Mouse (Mus musculus): Measurements from ENCODE around the gene Ripor3. TPM values are rescaled to one million over a fixed set of nuclear protein-coding genes. Genes with fewer than 3 reads are reported as not detected.

Ripor3 gene
- polyA plus RNA-seq, 1 experiment from 2014 or later: 3.0 TPM

DNA sequence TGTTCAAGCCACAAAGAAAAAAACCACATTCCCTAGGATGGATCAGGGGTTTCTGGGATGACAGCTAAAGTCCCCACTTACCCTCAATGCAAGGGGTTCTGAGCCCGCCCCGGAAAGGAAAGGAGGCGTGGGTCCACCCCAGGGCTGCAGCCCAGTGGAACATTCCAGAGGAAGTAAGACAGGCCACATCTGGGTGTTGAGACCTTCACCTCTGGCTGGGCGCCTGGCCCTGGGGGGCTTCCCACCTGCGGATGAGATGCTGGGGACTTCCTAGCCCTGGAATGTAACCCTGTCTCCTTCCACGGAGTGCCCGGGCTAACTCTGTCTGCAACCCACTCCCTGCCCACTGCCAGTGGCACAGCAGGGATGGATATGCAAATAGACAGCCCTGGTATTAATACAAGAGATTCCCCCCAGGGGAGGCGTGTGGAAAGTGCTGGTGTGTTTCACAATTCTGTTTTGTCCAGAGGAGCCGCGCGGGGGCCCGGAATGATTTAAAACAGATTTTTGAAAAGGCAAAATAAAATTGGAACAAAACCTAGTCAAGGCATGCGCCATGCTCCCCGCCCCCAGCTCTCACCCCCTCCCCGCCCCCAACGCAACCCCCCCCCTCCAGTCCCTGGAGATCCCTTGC is 38.7 kb upstream of the Ripor3 start:
- WGBS: 29% methylated on average over 16 of the region's 16 CpGs
- Histone ChIP-seq H3K36me3 (ENCODE audit: control insufficient read depth, insufficient read depth, low read length) (no peaks in the 10 kb centered on the region), H3K9ac (ENCODE audit: low read length) (no peak overlapping the region), H3K9me3 (ENCODE audit: control insufficient read depth, low read length) (no peaks in the 10 kb centered on the region), H3K27me3 (ENCODE audit: control insufficient read depth, insufficient read depth, low read length) (no peaks in the 10 kb centered on the region), H3K4me2 (replicated peaks; ENCODE audit: low read depth) (peak overlapping the region; percentile 88), H3K4me3 (ENCODE audit: low read depth, low read length) (peak overlapping the region; percentile 48), H3K4me1 (replicated peaks; ENCODE audit: control insufficient read depth, insufficient read depth) (0 out of 2 replicates have a peak, but pooled peaks cover 6% of the 10 kb centered on the region), H3K27ac (replicated peaks) (no peak overlapping the region)
- DNase-seq (ENCODE audit: low spot score) (peak; percentile 23), ATAC-seq (ENCODE audit: low FRiP score, low TSS enrichment) (no peak)
- no peak for TF ChIP-seq EP300 (optimal IDR thresholded peaks at IDR 0.05)
- TF ChIP-seq CTCF (IDR thresholded peaks at IDR 0.05; ENCODE audit: low read depth): no peak

DNA sequence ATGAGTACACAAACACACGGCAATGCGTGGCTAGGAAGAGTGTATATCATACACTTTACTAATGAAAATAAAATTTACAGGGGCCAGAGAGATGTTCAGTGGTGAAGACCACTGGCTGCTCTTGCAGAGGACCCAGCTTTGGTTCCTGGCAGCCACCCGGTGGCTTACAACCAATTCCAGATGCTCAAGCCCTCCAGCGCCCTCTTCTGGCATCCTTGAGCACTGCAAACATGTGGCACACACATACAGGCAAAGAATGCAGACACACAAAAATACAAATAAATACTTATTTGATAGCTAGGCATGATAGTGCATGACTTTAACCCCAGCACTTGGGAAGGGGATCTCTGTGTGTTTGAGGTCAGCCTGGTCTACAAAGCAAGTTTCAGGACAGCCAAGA is 36.0 kb upstream of the Ripor3 start:
- Histone ChIP-seq H3K4me1 (replicated peaks; ENCODE audit: control insufficient read depth, insufficient read depth) (0 out of 2 replicates have a peak, but pooled peaks cover 6% of the 10 kb centered on the region), H3K27ac (replicated peaks) (peak overlapping the region; percentile 74), H3K4me2 (replicated peaks; ENCODE audit: low read depth) (no peak overlapping the region), H3K36me3 (ENCODE audit: control insufficient read depth, insufficient read depth, low read length) (no peaks in the 10 kb centered on the region), H3K9ac (ENCODE audit: low read length) (no peak overlapping the region), H3K4me3 (ENCODE audit: low read depth, low read length) (no peak overlapping the region), H3K27me3 (ENCODE audit: control insufficient read depth, insufficient read depth, low read length) (no peaks in the 10 kb centered on the region), H3K9me3 (ENCODE audit: control insufficient read depth, low read length) (no peaks in the 10 kb centered on the region)
- TF ChIP-seq CTCF (IDR thresholded peaks at IDR 0.05; ENCODE audit: low read depth) (peak; percentile 66), EP300 (optimal IDR thresholded peaks at IDR 0.05) (no peak)
- WGBS: 60% methylated on average over 4 of the region's 4 CpGs
- ATAC-seq (ENCODE audit: low FRiP score, low TSS enrichment): no peak
- peak; percentile 32 for DNase-seq (ENCODE audit: low spot score)

DNA sequence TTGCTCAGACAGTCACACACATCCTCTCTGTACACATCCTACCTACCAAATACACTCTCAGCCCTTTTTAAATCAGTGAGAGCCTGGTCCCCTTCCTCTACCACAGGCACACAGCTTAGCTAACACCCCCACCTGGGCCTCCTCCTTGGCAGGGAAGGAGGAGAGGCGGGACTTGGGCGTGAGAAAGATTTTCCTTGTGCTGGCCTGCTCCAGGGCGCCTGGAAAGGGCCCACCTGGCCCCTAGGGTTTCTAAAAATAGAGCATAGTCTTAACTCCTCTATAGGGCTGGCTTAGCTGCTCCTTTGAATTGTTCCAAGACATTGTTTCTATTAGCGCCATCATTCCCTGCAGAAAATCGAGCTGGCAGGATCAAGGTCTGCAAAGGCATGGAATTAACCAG is 35.4 kb upstream of the Ripor3 start:
- TF ChIP-seq EP300 (optimal IDR thresholded peaks at IDR 0.05) (peak; percentile 79), CTCF (IDR thresholded peaks at IDR 0.05; ENCODE audit: low read depth) (no peak)
- Histone ChIP-seq H3K36me3 (ENCODE audit: control insufficient read depth, insufficient read depth, low read length) (no peaks in the 10 kb centered on the region), H3K4me1 (replicated peaks; ENCODE audit: control insufficient read depth, insufficient read depth) (0 out of 2 replicates have a peak, but pooled peaks cover 6% of the 10 kb centered on the region), H3K27me3 (ENCODE audit: control insufficient read depth, insufficient read depth, low read length) (no peaks in the 10 kb centered on the region), H3K9me3 (ENCODE audit: control insufficient read depth, low read length) (no peaks in the 10 kb centered on the region), H3K4me2 (replicated peaks; ENCODE audit: low read depth) (no peak overlapping the region), H3K27ac (replicated peaks) (peak overlapping the region; percentile 74), H3K4me3 (ENCODE audit: low read depth, low read length) (no peak overlapping the region), H3K9ac (ENCODE audit: low read length) (no peak overlapping the region)
- ATAC-seq (ENCODE audit: low FRiP score, low TSS enrichment) (peak; percentile 62), DNase-seq (ENCODE audit: low spot score) (peak; percentile 80)
- 21% methylated on average over 5 of the region's 5 CpGs for WGBS

DNA sequence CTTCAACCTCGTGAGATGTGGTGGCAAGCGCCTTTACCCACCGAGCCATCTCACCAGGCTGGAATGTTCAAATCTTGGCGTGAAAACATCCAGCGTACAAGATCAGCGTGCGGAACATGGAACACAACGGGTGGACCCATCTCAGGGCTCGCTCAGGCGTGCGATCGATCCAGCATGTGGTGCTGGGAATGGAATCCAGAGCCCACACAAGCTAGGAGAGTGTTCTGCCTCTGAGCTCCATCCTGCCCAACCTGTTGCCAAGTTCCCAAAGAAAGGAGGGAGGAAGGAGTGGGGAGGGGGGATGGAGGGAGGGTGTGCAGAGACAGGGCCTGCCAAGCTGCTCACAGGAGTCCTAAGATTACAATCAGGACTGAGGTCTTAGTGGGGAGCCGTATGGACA is 34.9 kb upstream of the Ripor3 start:
- Histone ChIP-seq H3K4me1 (replicated peaks; ENCODE audit: control insufficient read depth, insufficient read depth) (0 out of 2 replicates have a peak, but pooled peaks cover 6% of the 10 kb centered on the region), H3K4me2 (replicated peaks; ENCODE audit: low read depth) (no peak overlapping the region), H3K27ac (replicated peaks) (peak overlapping the region; percentile 74), H3K36me3 (ENCODE audit: control insufficient read depth, insufficient read depth, low read length) (no peaks in the 10 kb centered on the region), H3K27me3 (ENCODE audit: control insufficient read depth, insufficient read depth, low read length) (no peaks in the 10 kb centered on the region), H3K4me3 (ENCODE audit: low read depth, low read length) (no peak overlapping the region), H3K9me3 (ENCODE audit: control insufficient read depth, low read length) (no peaks in the 10 kb centered on the region), H3K9ac (ENCODE audit: low read length) (no peak overlapping the region)
- TF ChIP-seq EP300 (optimal IDR thresholded peaks at IDR 0.05) (no peak), CTCF (IDR thresholded peaks at IDR 0.05; ENCODE audit: low read depth) (no peak)
- ATAC-seq (ENCODE audit: low FRiP score, low TSS enrichment) (peak; percentile 19; the same call in 1 of the 2 replicates), DNase-seq (ENCODE audit: low spot score) (peak; percentile 28)
- WGBS: 60% methylated on average over 13 of the region's 13 CpGs

DNA sequence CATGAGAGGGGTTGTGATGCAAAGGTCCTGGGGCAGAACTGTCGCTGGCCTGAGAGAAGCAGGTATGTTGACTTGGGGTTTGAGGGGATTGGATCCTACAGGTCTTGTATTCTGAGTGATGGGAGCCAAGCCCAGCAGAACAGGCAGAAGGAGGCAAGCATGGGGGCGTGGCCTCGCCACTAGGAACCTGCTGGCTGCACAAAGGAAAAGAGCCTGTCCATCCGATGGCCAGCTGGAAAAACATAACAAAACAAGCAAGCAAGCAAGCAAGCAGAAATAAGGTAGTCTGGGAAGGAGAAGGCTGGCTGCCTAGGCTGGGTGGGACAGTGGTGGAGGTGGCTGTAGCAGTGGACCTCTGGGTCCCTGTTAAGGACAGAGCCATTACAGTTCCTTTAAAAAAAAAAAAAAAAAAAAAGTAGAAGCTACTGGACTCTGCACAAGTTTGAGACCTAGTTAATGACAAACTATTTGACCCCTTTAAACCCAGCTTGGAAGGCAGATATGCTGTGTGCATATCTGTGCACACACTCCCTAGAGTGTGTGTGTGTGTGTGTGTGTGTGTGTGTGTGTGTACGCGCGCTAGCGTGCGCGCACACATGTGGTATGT is 34.4 kb upstream of the Ripor3 start:
- TF ChIP-seq EP300 (optimal IDR thresholded peaks at IDR 0.05) (no peak), CTCF (IDR thresholded peaks at IDR 0.05; ENCODE audit: low read depth) (no peak)
- ATAC-seq (ENCODE audit: low FRiP score, low TSS enrichment): no peak
- Histone ChIP-seq H3K4me3 (ENCODE audit: low read depth, low read length) (no peak overlapping the region), H3K27me3 (ENCODE audit: control insufficient read depth, insufficient read depth, low read length) (no peaks in the 10 kb centered on the region), H3K36me3 (ENCODE audit: control insufficient read depth, insufficient read depth, low read length) (no peaks in the 10 kb centered on the region), H3K4me2 (replicated peaks; ENCODE audit: low read depth) (no peak overlapping the region), H3K27ac (replicated peaks) (peak overlapping the region; percentile 74; the same call in 1 of the 2 replicates), H3K9ac (ENCODE audit: low read length) (no peak overlapping the region), H3K4me1 (replicated peaks; ENCODE audit: control insufficient read depth, insufficient read depth) (0 out of 2 replicates have a peak, but pooled peaks cover 6% of the 10 kb centered on the region), H3K9me3 (ENCODE audit: control insufficient read depth, low read length) (no peaks in the 10 kb centered on the region)
- peak; percentile 47 for DNase-seq (ENCODE audit: low spot score)
- 74% methylated on average over 10 of the region's 10 CpGs for WGBS

DNA sequence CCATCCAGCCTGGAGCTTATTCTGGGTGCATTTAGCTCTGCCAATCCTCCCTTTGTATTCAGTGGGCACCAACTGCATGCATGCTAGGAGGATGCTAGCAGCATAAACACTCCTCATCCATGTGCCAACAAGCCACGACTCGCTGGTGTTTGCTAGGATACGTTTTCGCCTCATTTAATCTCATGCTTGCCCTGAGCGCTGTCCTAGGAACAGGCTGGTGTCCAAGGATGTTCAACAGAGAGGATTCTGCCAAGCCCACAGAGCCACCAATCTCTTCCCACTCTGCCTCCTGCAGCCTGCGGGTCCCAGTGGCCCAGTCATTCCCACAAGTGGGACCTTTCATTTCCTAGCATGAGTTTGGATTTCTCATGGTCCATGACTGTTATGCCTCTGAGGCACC is 31.6 kb upstream of the Ripor3 start:
- 62% methylated on average over 6 of the region's 6 CpGs for WGBS
- no peak overlapping the region for H3K4me3 ChIP-seq (ENCODE audit: low read depth, low read length)
- no peak overlapping the region for H3K4me2 ChIP-seq (replicated peaks; ENCODE audit: low read depth)
- H3K36me3 ChIP-seq (ENCODE audit: control insufficient read depth, insufficient read depth, low read length): no peaks in the 10 kb centered on the region
- no peaks in the 10 kb centered on the region for H3K27me3 ChIP-seq (ENCODE audit: control insufficient read depth, insufficient read depth, low read length)
- H3K9me3 ChIP-seq (ENCODE audit: control insufficient read depth, low read length): no peaks in the 10 kb centered on the region
- ATAC-seq (ENCODE audit: low FRiP score, low TSS enrichment) (no peak), DNase-seq (ENCODE audit: low spot score) (no peak)
- 0 out of 2 replicates have a peak, but pooled peaks cover 2% of the 10 kb centered on the region for H3K4me1 ChIP-seq (replicated peaks; ENCODE audit: control insufficient read depth, insufficient read depth)
- TF ChIP-seq CTCF (IDR thresholded peaks at IDR 0.05; ENCODE audit: low read depth) (no peak), EP300 (optimal IDR thresholded peaks at IDR 0.05) (no peak)
- H3K9ac ChIP-seq (ENCODE audit: low read length): no peak overlapping the region
- H3K27ac ChIP-seq (replicated peaks): no peak overlapping the region

Data from stomach, postnatal 0 days (tissue).